Mouse (Mus musculus) heart, postnatal 25 days (tissue): ENCODE measurements around the gene Nkiras2. TPM values are rescaled to one million over a fixed set of nuclear protein-coding genes. Genes with fewer than 3 reads are reported as not detected.
"Not testable (repeated sequence)": the region's sequence is repeated elsewhere in the genome, so short reads cannot be mapped to it uniquely, and the experiment has no call there.

Source experiments
- DNase-seq: peaks from one replicate; pipeline ENCODE4 v3.0.0; 2022; ENCODE audit warnings: low spot score
- intact Hi-C: fragments of 180-260 bp; cut with DNase I; formaldehyde crosslinking; loops from one replicate; pipeline ENCODE4 v1.15.1; 2025
- total RNA-seq, 2 experiments: library from RNA; stranded (reverse); gene quantifications; 2 replicates each; pipeline ENCODE4 v1.2.3; 2021

Gene Nkiras2
- 10 to 100 TPM; 57.3 to 58.0 TPM for total RNA-seq

GRCm38 (mm10) chr11:100618761-100619484 lies at the start of gene Nkiras2:
Gene Nkiras2, plus strand, starts transcription at chr11:100619244.
- DNase-seq: no peak
- intact Hi-C loops: no loop called here

GRCm38 (mm10) chr11:100569789-100570188 lies 49.3 kb upstream of the Nkiras2 start:
- intact Hi-C loops: loop anchor here (2.0 to 5.0 kb wide), 3 partner anchors 53 to 193 kb away; partner anchors contain the start of genes Dnajc7 and Hcrt
- no peak for DNase-seq

GRCm38 (mm10) chr11:100570430-100571201 lies 48.4 kb upstream of the Nkiras2 start:
- intact Hi-C loops: loop anchor here (1.0 to 5.0 kb wide), 4 partner anchors 52 to 192 kb away; partner anchors contain the start of genes Dnajc7 and Hcrt
- peak; percentile 20 for DNase-seq

GRCm38 (mm10) chr11:100571202-100571567 lies 47.9 kb upstream of the Nkiras2 start:
- no peak for DNase-seq
- intact Hi-C loops: loop anchor here (1.0 to 5.0 kb wide), 4 partner anchors 51 to 191 kb away; partner anchors contain the start of genes Dnajc7 and Hcrt

- DNase-seq: no peak
- intact Hi-C loops: loop anchor here (5.0 kb wide), 2 partner anchors 48 to 188 kb away; partner anchors contain the start of genes Dnajc7 and Hcrt
These were observed 44.9 kb upstream of the Nkiras2 start for GRCm38 (mm10) chr11:100574188-100574587.

- peak; percentile 70 for DNase-seq
- intact Hi-C loops: loop anchor here (5.0 kb wide), 2 partner anchors 47 to 187 kb away; partner anchors contain the start of genes Dnajc7 and Hcrt
These were observed 44.1 kb upstream of the Nkiras2 start, which contains the start of gene Cnp for GRCm38 (mm10) chr11:100574708-100575483. Gene Cnp, plus strand, starts transcription at chr11:100574904.

- DNase-seq: no peak
- intact Hi-C loops: no loop called here
These were observed 43.6 kb upstream of the Nkiras2 start for GRCm38 (mm10) chr11:100575484-100575855.

- DNase-seq: no peak
- intact Hi-C loops: no loop called here
These were observed 42.8 kb upstream of the Nkiras2 start for GRCm38 (mm10) chr11:100576256-100576655.

- intact Hi-C loops: no loop called here
- no peak for DNase-seq
These were observed 41.0 kb upstream of the Nkiras2 start for GRCm38 (mm10) chr11:100577852-100578599.

- no peak for DNase-seq
- intact Hi-C loops: no loop called here
These were observed 39.8 kb upstream of the Nkiras2 start for GRCm38 (mm10) chr11:100579116-100579799.

- intact Hi-C loops: no loop called here
- DNase-seq: no peak
These were observed 38.8 kb upstream of the Nkiras2 start for GRCm38 (mm10) chr11:100580275-100580674.

- intact Hi-C loops: no loop called here
- DNase-seq: no peak
These were observed 37.3 kb upstream of the Nkiras2 start for GRCm38 (mm10) chr11:100581756-100582155.

GRCm38 (mm10) chr11:100582413-100582812 lies 36.6 kb upstream of the Nkiras2 start:
- DNase-seq, intact Hi-C loops: not testable (repeated sequence)

- DNase-seq: no peak
- intact Hi-C loops: no loop called here
These were observed 36.2 kb upstream of the Nkiras2 start for GRCm38 (mm10) chr11:100582836-100583235.

- intact Hi-C loops: no loop called here
- no peak for DNase-seq
These were observed 34.5 kb upstream of the Nkiras2 start for GRCm38 (mm10) chr11:100584561-100584961.

GRCm38 (mm10) chr11:100585148-100585547 lies 33.9 kb upstream of the Nkiras2 start:
- intact Hi-C loops: no loop called here
- no peak for DNase-seq

GRCm38 (mm10) chr11:100588462-100588861 lies 30.6 kb upstream of the Nkiras2 start:
- intact Hi-C loops: no loop called here
- DNase-seq: no peak

- DNase-seq: no peak
- intact Hi-C loops: no loop called here
These were observed 26.5 kb upstream of the Nkiras2 start for GRCm38 (mm10) chr11:100592346-100593046.
